Mouse (Mus musculus): ENCODE data around the gene Itga9.

DNA sequence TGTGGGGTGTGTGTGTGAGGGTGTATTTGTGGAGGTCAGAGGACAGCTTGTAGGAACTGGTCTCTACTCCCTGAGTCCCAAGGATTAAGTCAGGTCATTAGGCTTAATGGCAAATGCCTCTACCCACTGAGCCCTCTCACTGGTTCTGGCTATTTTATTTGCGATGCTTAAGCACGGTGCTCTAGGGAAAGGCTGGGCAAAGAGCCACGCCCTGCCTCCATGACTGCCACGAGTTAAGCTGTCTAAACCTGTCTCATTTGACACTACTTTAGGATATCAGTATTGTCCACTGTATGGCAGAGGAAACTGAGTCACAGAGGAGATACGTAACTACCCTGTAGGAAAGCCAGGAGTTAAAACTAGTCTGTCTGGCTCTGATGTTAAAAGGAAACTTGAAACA is 337.5 kb downstream of the Itga9 start:
- no peak for TF ChIP-seq CTCF (conservative IDR thresholded peaks at IDR 0.05; ENCODE audit: insufficient read depth, insufficient read length, low read depth, low read length)
- no peak for TF ChIP-seq POLR2A (IDR thresholded peaks at IDR 0.05; ENCODE audit: low read depth, low read length)
